Mouse (Mus musculus) hindbrain, embryonic 11.5 days (tissue): ENCODE data around the gene Bloc1s5. TPM values are rescaled to one million over a fixed set of nuclear protein-coding genes. Genes with fewer than 3 reads are reported as not detected.
A peak's percentile ranks its signal among the peaks of the same experiment; 100 is the strongest.
"Not testable (repeated sequence)": the region's sequence is repeated elsewhere in the genome, so short reads cannot be mapped to it uniquely, and the experiment has no call there.

Experiments
- ATAC-seq: fragments of 200-750 bp; cut with Nextera tagmentation; 2 replicates; pipeline ENCODE4 v1.8.0; 2017; ENCODE audit warnings: mild to moderate bottlenecking, moderate TSS enrichment, moderate library complexity; ENCODE audit not compliant: low FRiP score
- DNase-seq: peaks from one replicate; pipeline ENCODE4 v3.0.0-alpha.2; 2015; ENCODE audit warnings: low spot score
- H3K27ac ChIP-seq: fragments of 300-500 bp; sonication (generic); 2 replicates; pipeline ENCODE4 v1.5.1; 2014; ENCODE audit warnings: mild to moderate bottlenecking, low read depth, low read length
- H3K27me3 ChIP-seq: fragments of 300-500 bp; sonication (generic); 2 replicates; pipeline ENCODE4 v1.6.1; 2014; ENCODE audit warnings: mild to moderate bottlenecking, low read length, moderate library complexity, mixed read lengths; ENCODE audit not compliant: control insufficient read depth, insufficient read depth
- H3K36me3 ChIP-seq: fragments of 300-500 bp; sonication (generic); 2 replicates; pipeline ENCODE4 v1.6.1; 2014; ENCODE audit warnings: mild to moderate bottlenecking, low read length, moderate library complexity, mixed read lengths; ENCODE audit not compliant: control insufficient read depth, insufficient read depth
- H3K4me1 ChIP-seq: fragments of 300-500 bp; sonication (generic); replicated peaks from 2 replicates; pipeline ENCODE4 v1.6.1; 2014; ENCODE audit warnings: low read length, mixed read lengths; ENCODE audit not compliant: control insufficient read depth, insufficient read depth
- H3K4me2 ChIP-seq: fragments of 300-500 bp; sonication (generic); replicated peaks from 2 replicates; pipeline ENCODE4 v1.6.1; 2014; ENCODE audit warnings: mild to moderate bottlenecking, low read depth, low read length
- H3K4me3 ChIP-seq: fragments of 300-500 bp; sonication (generic); 2 replicates; pipeline ENCODE4 v1.5.1; 2014; ENCODE audit warnings: low read depth, low read length
- H3K9ac ChIP-seq: fragments of 300-500 bp; sonication (generic); 2 replicates; pipeline ENCODE4 v1.6.1; 2014; ENCODE audit warnings: low read depth, low read length
- H3K9me3 ChIP-seq: fragments of 300-500 bp; sonication (generic); 2 replicates; pipeline ENCODE4 v1.6.1; 2016; ENCODE audit warnings: low read length; ENCODE audit not compliant: control insufficient read depth
- WGBS: fragments of 180-500 bp; shearing (Covaris S2); extraction: QIAGEN DNeasy Blood & Tissue Kit; methylation state at CpG from one replicate; pipeline ENCODE4 v1.1.7; 2014; 5-methylcytosine and 5-hydroxymethylcytosine counted together
- polyA plus RNA-seq: library from polyadenylated mRNA; unstranded; fragments of >200 nt; fragmentation: Nextera tagmentation; extraction: Ambion mirVana; gene quantifications from 2 replicates; pipeline ENCODE4 v1.2.1, GENCODE M21; 2014

The Bloc1s5 gene
- polyA plus RNA-seq, 1 experiment from 2014 or later, result 24.1 TPM

DNA sequence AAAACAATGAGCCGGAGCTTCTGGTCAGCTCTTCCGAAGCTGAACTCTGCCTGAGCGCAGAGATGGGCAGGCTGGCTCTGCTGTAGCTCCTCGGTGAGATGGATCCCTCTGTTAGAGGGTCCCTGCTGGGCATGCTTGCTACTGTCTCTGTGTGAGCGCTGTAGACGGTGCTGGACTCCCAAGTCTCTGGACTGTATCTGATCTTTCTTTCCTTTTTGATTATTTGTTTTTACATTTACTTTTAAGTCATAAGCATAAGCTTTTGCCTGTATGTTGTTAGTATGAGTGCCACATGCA is 8.7 kb downstream of the Bloc1s5 start:
- DNase-seq (no peak), ATAC-seq (no peak)
- WGBS, result 26% methylated on average over 6 of the region's 6 CpGs
- Histone ChIP-seq H3K4me3 (no peak overlapping the region), H3K4me2 (no peak overlapping the region), H3K27me3 (no peaks in the 10 kb centered on the region), H3K9me3 (no peaks in the 10 kb centered on the region), H3K4me1 (no peaks in the 10 kb centered on the region), H3K36me3 (no peaks in the 10 kb centered on the region), H3K9ac (no peak overlapping the region), H3K27ac (no peak overlapping the region)

DNA sequence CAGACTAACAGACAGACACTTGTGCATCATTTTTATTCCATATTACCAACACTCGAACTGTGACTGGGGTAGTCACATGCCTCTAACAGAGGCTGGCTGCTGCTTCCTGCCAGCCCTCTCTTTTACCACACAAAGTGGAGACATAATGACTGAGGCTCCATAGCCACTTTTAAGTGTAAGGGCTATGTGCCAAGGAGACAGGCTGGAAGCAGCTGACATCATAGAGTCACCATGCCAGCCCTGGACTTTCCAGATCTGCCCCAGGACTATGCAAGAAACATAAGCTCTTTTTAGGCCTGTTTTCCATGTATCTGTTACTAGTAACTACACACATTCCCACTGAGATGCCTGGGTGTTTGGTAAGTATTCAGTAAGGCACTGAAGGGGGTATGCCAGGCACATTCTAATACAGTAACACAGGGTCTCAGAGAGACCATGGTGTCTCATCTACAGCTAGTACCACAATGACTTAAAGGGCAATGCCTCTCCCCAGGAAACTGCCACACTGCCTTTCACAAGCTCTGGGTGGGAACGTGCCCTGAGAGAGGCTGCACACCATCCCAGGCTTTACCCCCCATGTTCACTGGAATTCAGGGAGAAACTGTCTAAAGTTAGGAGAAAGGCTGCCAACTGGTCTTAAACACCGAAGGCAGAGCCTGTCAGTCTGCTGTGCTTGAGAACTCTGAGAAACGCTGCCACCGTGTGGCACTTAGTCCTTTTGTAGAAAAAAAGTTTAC is 9.2 kb downstream of the Bloc1s5 start:
- H3K9ac ChIP-seq, result no peak overlapping the region

DNA sequence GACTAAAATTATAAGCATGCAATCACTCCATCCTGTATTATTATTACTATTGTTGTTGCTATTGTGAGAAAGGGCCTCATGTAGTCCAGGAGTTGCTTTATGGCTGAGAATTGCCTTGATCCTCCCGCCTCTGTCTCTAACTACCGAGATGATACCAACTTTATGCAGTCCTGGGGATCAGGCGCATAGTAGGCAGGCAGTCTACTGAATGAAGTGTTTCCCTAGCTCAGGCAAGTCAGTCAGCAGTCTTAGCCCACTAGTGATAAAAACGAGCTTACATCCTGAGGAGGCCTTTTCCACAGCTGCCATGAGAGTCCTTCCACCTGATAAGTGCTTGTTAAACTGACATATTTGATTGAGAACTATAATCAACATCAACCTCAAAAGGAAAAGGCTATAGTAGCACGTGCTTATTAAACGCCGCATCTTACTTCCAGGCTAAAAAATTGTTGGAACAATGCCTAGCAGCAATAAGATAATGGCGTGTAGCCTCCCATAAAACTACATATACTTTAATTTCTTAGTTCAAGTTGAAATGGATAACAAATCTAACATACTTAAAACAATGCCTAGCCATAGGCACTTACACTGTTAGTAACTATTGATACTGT is 10.5 kb downstream of the Bloc1s5 start:
- Histone ChIP-seq H3K4me3 (no peak overlapping the region), H3K27me3 (no peaks in the 10 kb centered on the region), H3K4me2 (no peak overlapping the region), H3K9ac (no peak overlapping the region), H3K27ac (no peak overlapping the region), H3K4me1 (no peaks in the 10 kb centered on the region), H3K9me3 (no peaks in the 10 kb centered on the region), H3K36me3 (no peaks in the 10 kb centered on the region)
- ATAC-seq (no peak), DNase-seq (no peak)
- 91% methylated on average over 8 of the region's 8 CpGs for WGBS

More for the DNA sequence above, 9.2 kb downstream of the Bloc1s5 start:
- Histone ChIP-seq H3K27ac (no peak overlapping the region), H3K9me3 (no peaks in the 10 kb centered on the region), H3K4me2 (no peak overlapping the region), H3K27me3 (no peaks in the 10 kb centered on the region), H3K4me1 (no peaks in the 10 kb centered on the region), H3K36me3 (no peaks in the 10 kb centered on the region), H3K4me3 (no peak overlapping the region)
- ATAC-seq (no peak), DNase-seq (peak; percentile 33)
- WGBS, result 27% methylated on average over 5 of the region's 5 CpGs

DNA sequence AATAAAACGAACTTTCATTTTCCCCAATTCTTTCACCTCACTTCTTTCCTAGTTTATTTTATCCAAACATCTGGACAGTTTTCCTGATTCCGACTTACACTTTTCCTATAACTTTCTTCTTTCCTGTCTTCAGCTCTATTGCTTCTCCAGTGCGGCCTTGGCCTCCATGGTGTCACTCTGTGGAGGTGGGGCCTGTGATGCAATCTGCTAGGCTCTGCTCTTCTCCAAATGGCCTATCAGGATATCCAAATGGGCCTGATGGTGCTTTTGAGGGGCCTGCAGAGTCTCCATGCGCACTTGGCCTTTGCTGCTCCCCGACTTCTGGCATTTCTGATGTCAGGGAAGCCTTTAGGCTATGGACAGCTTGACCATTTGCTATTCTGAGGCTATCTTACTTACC is 11.6 kb downstream of the Bloc1s5 start:
- Histone ChIP-seq H3K36me3 (no peaks in the 10 kb centered on the region), H3K4me1 (no peaks in the 10 kb centered on the region), H3K4me3 (no peak overlapping the region), H3K27me3 (no peaks in the 10 kb centered on the region), H3K4me2 (no peak overlapping the region), H3K9me3 (no peaks in the 10 kb centered on the region), H3K9ac (no peak overlapping the region), H3K27ac (no peak overlapping the region)
- WGBS, result 92% methylated on average over 5 of the region's 5 CpGs
- no peak for DNase-seq
- no peak for ATAC-seq

DNA sequence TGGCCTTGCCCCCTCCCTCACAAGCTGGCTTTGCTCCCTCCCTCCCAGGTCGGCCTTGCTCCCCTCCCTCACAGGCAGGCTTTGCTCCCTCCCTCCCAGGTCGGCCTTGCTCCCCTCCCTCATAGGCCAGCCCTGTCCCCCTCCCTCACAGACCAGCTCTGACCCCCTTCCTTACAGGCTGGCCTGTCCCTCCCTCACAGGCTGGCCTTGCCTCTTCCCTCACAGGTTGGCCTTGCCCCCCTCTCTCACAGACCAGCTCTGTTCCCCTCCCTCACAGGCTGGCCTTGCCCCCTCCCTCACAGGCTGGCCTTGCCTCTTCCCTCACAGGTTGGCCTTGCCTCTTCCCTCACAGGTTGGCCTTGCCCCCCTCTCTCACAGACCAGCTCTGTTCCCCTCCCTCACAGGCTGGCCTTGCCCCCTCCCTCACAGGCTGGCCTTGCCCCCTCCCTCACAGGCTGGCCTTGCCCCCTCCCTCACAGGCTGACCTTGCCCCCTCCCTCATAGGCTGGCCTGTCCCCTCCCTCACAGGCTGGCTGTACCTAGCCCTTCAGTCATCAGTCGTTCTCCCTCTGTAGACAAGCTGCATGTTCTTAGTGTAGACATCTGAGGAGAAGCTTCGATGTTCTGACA is 16.8 kb downstream of the Bloc1s5 start:
- H3K27me3 ChIP-seq, H3K36me3 ChIP-seq, H3K27ac ChIP-seq, DNase-seq, H3K4me1 ChIP-seq, ATAC-seq, H3K4me2 ChIP-seq, H3K9me3 ChIP-seq, H3K9ac ChIP-seq, H3K4me3 ChIP-seq: not testable (repeated sequence)
- 70% methylated on average over 3 of the region's 4 CpGs for WGBS

DNA sequence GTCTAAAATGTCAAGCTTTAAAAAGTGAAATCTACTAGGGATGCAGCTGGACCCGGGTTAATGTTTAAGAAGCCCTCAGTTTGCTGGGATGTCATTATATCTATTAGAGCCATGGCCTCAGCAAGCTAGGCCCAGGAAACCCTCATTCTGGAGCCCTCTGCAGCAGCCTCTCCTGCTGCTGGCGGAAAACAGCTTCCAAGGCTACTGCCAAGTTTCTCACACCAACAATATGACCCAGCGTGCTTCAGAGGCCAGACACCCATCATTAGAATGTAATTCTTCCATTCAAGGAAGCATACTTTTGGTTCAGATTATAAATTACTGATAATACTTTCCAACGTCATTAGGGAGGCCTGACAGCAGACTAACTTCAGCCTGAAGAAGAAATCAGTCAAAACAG is 18.0 kb downstream of the Bloc1s5 start:
- H3K9me3 ChIP-seq, result no peaks in the 10 kb centered on the region
- ATAC-seq, result no peak
- no peak overlapping the region for H3K4me3 ChIP-seq
- H3K4me1 ChIP-seq, result no peaks in the 10 kb centered on the region
- no peak overlapping the region for H3K9ac ChIP-seq
- 88% methylated on average over 4 of the region's 4 CpGs for WGBS
- H3K27me3 ChIP-seq, result no peaks in the 10 kb centered on the region
- H3K4me2 ChIP-seq, result no peak overlapping the region
- DNase-seq, result no peak
- no peaks in the 10 kb centered on the region for H3K36me3 ChIP-seq
- H3K27ac ChIP-seq, result no peak overlapping the region

DNA sequence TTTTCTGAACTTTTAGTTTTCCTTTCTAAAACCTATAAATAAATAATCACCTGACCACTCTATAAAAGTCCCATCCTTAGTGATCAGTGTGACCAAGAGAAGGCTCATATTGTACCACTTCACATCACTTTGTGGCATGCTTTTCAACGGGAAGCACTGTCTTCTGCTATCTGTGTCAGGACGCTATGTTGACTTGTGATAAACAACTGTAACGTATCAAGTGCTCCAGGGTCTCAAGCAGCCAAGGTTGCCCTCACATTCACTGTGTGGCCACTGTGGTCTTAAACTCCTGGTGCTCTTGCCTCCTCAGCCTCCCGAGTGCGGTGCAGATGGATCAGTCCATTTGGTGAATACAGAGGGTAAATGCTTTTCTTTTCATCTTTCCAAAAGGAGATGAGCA is 19.3 kb downstream of the Bloc1s5 start:
- Histone ChIP-seq H3K27ac (no peak overlapping the region), H3K4me2 (no peak overlapping the region), H3K27me3 (no peaks in the 10 kb centered on the region), H3K36me3 (no peaks in the 10 kb centered on the region), H3K9ac (no peak overlapping the region), H3K9me3 (no peaks in the 10 kb centered on the region), H3K4me3 (no peak overlapping the region), H3K4me1 (no peaks in the 10 kb centered on the region)
- ATAC-seq (no peak), DNase-seq (no peak)
- 91% methylated on average over 5 of the region's 5 CpGs for WGBS

DNA sequence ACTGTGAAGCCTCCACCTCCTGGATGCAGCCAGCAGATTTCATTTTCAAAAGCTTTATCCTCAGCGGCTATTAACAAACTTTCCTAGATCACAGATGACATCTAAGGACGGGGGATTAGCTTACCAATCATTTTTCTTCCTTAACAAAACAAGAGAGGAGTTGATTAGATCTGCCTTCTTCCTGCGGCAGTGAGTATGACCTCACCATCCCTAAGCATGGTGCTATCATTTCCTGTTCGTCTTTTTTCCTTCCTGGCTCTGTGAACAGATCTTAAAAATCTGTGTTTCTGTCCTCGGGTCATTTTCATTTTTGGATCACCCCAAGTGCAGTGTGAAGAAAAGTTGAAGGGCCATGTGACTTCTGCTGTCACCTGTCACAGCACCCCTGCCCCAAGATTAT is 20.6 kb downstream of the Bloc1s5 start:
- DNase-seq (no peak), ATAC-seq (no peak)
- H3K4me3 ChIP-seq, result no peak overlapping the region
- H3K9ac ChIP-seq, result no peak overlapping the region
- H3K4me2 ChIP-seq, result no peak overlapping the region
- no peaks in the 10 kb centered on the region for H3K27me3 ChIP-seq
- H3K27ac ChIP-seq, result no peak overlapping the region
- H3K4me1 ChIP-seq, result no peaks in the 10 kb centered on the region
- 82% methylated on average over 5 of the region's 5 CpGs for WGBS
- H3K9me3 ChIP-seq, result no peaks in the 10 kb centered on the region
- H3K36me3 ChIP-seq, result no peaks in the 10 kb centered on the region

DNA sequence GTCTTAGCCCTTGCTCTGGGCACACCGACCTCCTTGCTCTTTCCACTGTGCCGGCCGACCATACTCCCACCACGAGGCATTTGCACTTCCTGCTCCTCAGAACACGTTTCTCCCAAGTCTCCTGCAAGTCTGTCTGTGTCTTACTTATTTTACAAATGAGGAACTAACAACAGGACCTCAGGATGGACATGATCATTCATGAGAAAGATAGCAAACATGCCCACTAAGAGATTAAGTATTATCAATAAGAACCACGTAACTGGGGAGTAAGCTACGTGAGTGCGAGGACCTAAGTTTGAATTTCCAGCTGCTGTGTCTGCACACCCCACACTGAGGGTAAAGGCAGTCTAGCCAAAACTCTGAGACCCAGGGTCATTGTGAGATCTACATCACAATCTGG is 21.3 kb downstream of the Bloc1s5 start:
- ATAC-seq (no peak), DNase-seq (no peak)
- WGBS, result 90% methylated on average over 8 of the region's 8 CpGs
- Histone ChIP-seq H3K4me2 (no peak overlapping the region), H3K27me3 (no peaks in the 10 kb centered on the region), H3K4me3 (no peak overlapping the region), H3K9me3 (no peaks in the 10 kb centered on the region), H3K9ac (no peak overlapping the region), H3K27ac (no peak overlapping the region), H3K36me3 (no peaks in the 10 kb centered on the region), H3K4me1 (no peaks in the 10 kb centered on the region)
